Mouse (Mus musculus): Measurements from ENCODE around the gene Cacna1b. TPM values are rescaled to one million over a fixed set of nuclear protein-coding genes. Genes with fewer than 3 reads are reported as not detected.

The Cacna1b gene
- polyA plus RNA-seq, 1 experiment from 2014 or later, result 0.08 TPM

GRCm38 (mm10) chr2:24796833-24797457 lies 34.0 kb upstream of the Cacna1b start:
- Histone ChIP-seq H3K36me3 (ENCODE audit: insufficient read depth, low read length) (peaks cover 52% of the 10 kb centered on the region), H3K27ac (ENCODE audit: low read length) (no peak overlapping the region), H3K4me1 (ENCODE audit: insufficient read depth, low read depth, low read length) (no peaks in the 10 kb centered on the region), H3K4me2 (replicated peaks; ENCODE audit: low read depth, low read length) (no peak overlapping the region), H3K4me3 (ENCODE audit: low read depth, low read length) (no peak overlapping the region), H3K27me3 (replicated peaks; ENCODE audit: insufficient read depth, low read length) (no peaks in the 10 kb centered on the region), H3K9ac (replicated peaks; ENCODE audit: low read depth) (no peak overlapping the region), H3K9me3 (ENCODE audit: low read length) (no peaks in the 10 kb centered on the region)
- DNase-seq (ENCODE audit: low spot score) (no peak), ATAC-seq (no peak)
- no peak for TF ChIP-seq EP300 (IDR thresholded peaks at IDR 0.05)
- no peak for TF ChIP-seq CTCF (IDR thresholded peaks at IDR 0.05)
- 79% methylated on average over 5 of the region's 5 CpGs for WGBS

- H3K4me3 ChIP-seq (ENCODE audit: low read depth, low read length), result no peak overlapping the region
- DNase-seq (ENCODE audit: low spot score) (no peak), ATAC-seq (no peak)
- no peak overlapping the region for H3K27ac ChIP-seq (ENCODE audit: low read length)
- no peak overlapping the region for H3K4me2 ChIP-seq (replicated peaks; ENCODE audit: low read depth, low read length)
- no peaks in the 10 kb centered on the region for H3K9me3 ChIP-seq (ENCODE audit: low read length)
- no peaks in the 10 kb centered on the region for H3K4me1 ChIP-seq (ENCODE audit: insufficient read depth, low read depth, low read length)
- no peak overlapping the region for H3K9ac ChIP-seq (replicated peaks; ENCODE audit: low read depth)
- 70% methylated on average over 4 of the region's 4 CpGs for WGBS
- no peaks in the 10 kb centered on the region for H3K27me3 ChIP-seq (replicated peaks; ENCODE audit: insufficient read depth, low read length)
- TF ChIP-seq CTCF (IDR thresholded peaks at IDR 0.05) (no peak), EP300 (IDR thresholded peaks at IDR 0.05) (no peak)
- H3K36me3 ChIP-seq (ENCODE audit: insufficient read depth, low read length), result peaks cover 13% of the 10 kb centered on the region
Measured at GRCm38 (mm10) chr2:24787250-24787649, 24.3 kb upstream of the Cacna1b start.

- TF ChIP-seq EP300 (IDR thresholded peaks at IDR 0.05) (no peak), CTCF (IDR thresholded peaks at IDR 0.05) (0 out of 2 replicates have a peak, but pooled peaks have one; percentile 5)
- Histone ChIP-seq H3K27ac (ENCODE audit: low read length) (no peak overlapping the region), H3K27me3 (replicated peaks; ENCODE audit: insufficient read depth, low read length) (no peaks in the 10 kb centered on the region), H3K36me3 (ENCODE audit: insufficient read depth, low read length) (no peaks in the 10 kb centered on the region), H3K4me1 (ENCODE audit: insufficient read depth, low read depth, low read length) (no peaks in the 10 kb centered on the region), H3K4me2 (replicated peaks; ENCODE audit: low read depth, low read length) (no peak overlapping the region), H3K4me3 (ENCODE audit: low read depth, low read length) (no peak overlapping the region), H3K9me3 (ENCODE audit: low read length) (no peaks in the 10 kb centered on the region), H3K9ac (replicated peaks; ENCODE audit: low read depth) (no peak overlapping the region)
- ATAC-seq (no peak), DNase-seq (ENCODE audit: low spot score) (no peak)
- WGBS, result 49% methylated on average over 4 of the region's 4 CpGs
Measured at GRCm38 (mm10) chr2:24781253-24781652, 18.3 kb upstream of the Cacna1b start.

GRCm38 (mm10) chr2:24776831-24777230 lies 13.9 kb upstream of the Cacna1b start:
- Histone ChIP-seq H3K4me3 (ENCODE audit: low read depth, low read length) (no peak overlapping the region), H3K4me2 (replicated peaks; ENCODE audit: low read depth, low read length) (no peak overlapping the region), H3K27me3 (replicated peaks; ENCODE audit: insufficient read depth, low read length) (no peaks in the 10 kb centered on the region), H3K36me3 (ENCODE audit: insufficient read depth, low read length) (no peaks in the 10 kb centered on the region), H3K9ac (replicated peaks; ENCODE audit: low read depth) (no peak overlapping the region), H3K27ac (ENCODE audit: low read length) (no peak overlapping the region), H3K9me3 (ENCODE audit: low read length) (no peaks in the 10 kb centered on the region), H3K4me1 (ENCODE audit: insufficient read depth, low read depth, low read length) (no peaks in the 10 kb centered on the region)
- DNase-seq (ENCODE audit: low spot score), result no peak
- no peak for ATAC-seq
- 13% methylated on average over 2 of the region's 5 CpGs for WGBS
- no peak for TF ChIP-seq CTCF (IDR thresholded peaks at IDR 0.05)
- no peak for TF ChIP-seq EP300 (IDR thresholded peaks at IDR 0.05)

GRCm38 (mm10) chr2:24775951-24776587 lies 13.1 kb upstream of the Cacna1b start:
- H3K4me1 ChIP-seq (ENCODE audit: insufficient read depth, low read depth, low read length), result no peaks in the 10 kb centered on the region
- no peak for ATAC-seq
- no peak overlapping the region for H3K4me2 ChIP-seq (replicated peaks; ENCODE audit: low read depth, low read length)
- no peaks in the 10 kb centered on the region for H3K9me3 ChIP-seq (ENCODE audit: low read length)
- H3K4me3 ChIP-seq (ENCODE audit: low read depth, low read length), result no peak overlapping the region
- DNase-seq (ENCODE audit: low spot score), result no peak
- H3K36me3 ChIP-seq (ENCODE audit: insufficient read depth, low read length), result no peaks in the 10 kb centered on the region
- no peak for TF ChIP-seq EP300 (IDR thresholded peaks at IDR 0.05)
- no peak for TF ChIP-seq CTCF (IDR thresholded peaks at IDR 0.05)
- no peaks in the 10 kb centered on the region for H3K27me3 ChIP-seq (replicated peaks; ENCODE audit: insufficient read depth, low read length)
- WGBS, result 66% methylated on average over 11 of the region's 11 CpGs
- H3K27ac ChIP-seq (ENCODE audit: low read length), result no peak overlapping the region
- H3K9ac ChIP-seq (replicated peaks; ENCODE audit: low read depth), result no peak overlapping the region

- WGBS, result 61% methylated on average over 7 of the region's 7 CpGs
Measured at GRCm38 (mm10) chr2:24774832-24775231, 11.9 kb upstream of the Cacna1b start.

More at GRCm38 (mm10) chr2:24774832-24775231, 11.9 kb upstream of the Cacna1b start:
- DNase-seq (ENCODE audit: low spot score) (no peak), ATAC-seq (no peak)
- Histone ChIP-seq H3K4me2 (replicated peaks; ENCODE audit: low read depth, low read length) (no peak overlapping the region), H3K27me3 (replicated peaks; ENCODE audit: insufficient read depth, low read length) (no peaks in the 10 kb centered on the region), H3K36me3 (ENCODE audit: insufficient read depth, low read length) (no peaks in the 10 kb centered on the region), H3K27ac (ENCODE audit: low read length) (no peak overlapping the region), H3K9me3 (ENCODE audit: low read length) (no peaks in the 10 kb centered on the region), H3K9ac (replicated peaks; ENCODE audit: low read depth) (no peak overlapping the region), H3K4me3 (ENCODE audit: low read depth, low read length) (no peak overlapping the region), H3K4me1 (ENCODE audit: insufficient read depth, low read depth, low read length) (no peaks in the 10 kb centered on the region)
- TF ChIP-seq CTCF (IDR thresholded peaks at IDR 0.05) (0 out of 2 replicates have a peak, but pooled peaks have one; percentile 10), EP300 (IDR thresholded peaks at IDR 0.05) (no peak)

Data from lung, postnatal 0 days (tissue).